Mouse (Mus musculus) liver, adult 2 months (tissue): ENCODE measurements around the gene Ppp2r3d.

Experiments used
- CTCF ChIP-seq: fragments of 200-500 bp; IDR thresholded peaks from 2 replicates; pipeline ENCODE4 v1.5.1; 2011; ENCODE audit warnings: low read depth, low read length, control low read depth
- POLR2A ChIP-seq: fragments of 200-500 bp; IDR thresholded peaks from 2 replicates; pipeline ENCODE4 v1.6.1; 2011; ENCODE audit warnings: low read length, control low read depth; ENCODE audit not compliant: insufficient read depth; ENCODE audit errors: extremely low read depth

- no peak for TF ChIP-seq POLR2A
- TF ChIP-seq CTCF: no peak
These were observed 54.3 kb downstream of the Ppp2r3d start for GRCm38 (mm10) chr9:124422427-124422826.
